Mouse (Mus musculus) testis, adult 2 months (tissue): ENCODE results near the gene Aspm. TPM values are rescaled to one million over a fixed set of nuclear protein-coding genes. Genes with fewer than 3 reads are reported as not detected.
"Not testable (repeated sequence)": the region's sequence is repeated elsewhere in the genome, so short reads cannot be mapped to it uniquely, and the experiment has no call there.

ENCODE experiments used
- H3K27ac ChIP-seq: fragments of 200-500 bp; 2 replicates; pipeline ENCODE4 v1.5.1; 2012; ENCODE audit warnings: low read depth, low read length; ENCODE audit not compliant: control insufficient read depth, insufficient read depth
- H3K27me3 ChIP-seq: fragments of 200-500 bp; 2 replicates; pipeline ENCODE4 v1.6.1; 2012; ENCODE audit warnings: mild to moderate bottlenecking, low read length, moderate library complexity; ENCODE audit not compliant: control insufficient read depth, insufficient read depth
- H3K36me3 ChIP-seq: fragments of 200-500 bp; 2 replicates; pipeline ENCODE4 v1.6.1; 2012; ENCODE audit warnings: mild to moderate bottlenecking, low read length; ENCODE audit not compliant: control insufficient read depth, insufficient read depth
- H3K4me1 ChIP-seq: fragments of 200-500 bp; 2 replicates; pipeline ENCODE4 v1.6.1; 2012; ENCODE audit warnings: low read length; ENCODE audit not compliant: control insufficient read depth, insufficient read depth
- H3K4me3 ChIP-seq: fragments of 200-500 bp; 2 replicates; pipeline ENCODE4 v1.5.1; 2012; ENCODE audit warnings: low read depth, mild to moderate bottlenecking, low read length, moderate library complexity, mixed read lengths; ENCODE audit not compliant: control insufficient read depth
- CTCF ChIP-seq: fragments of 200-500 bp; IDR thresholded peaks from 2 replicates; pipeline ENCODE4 v1.5.1; 2012; ENCODE audit warnings: low read depth, mild to moderate bottlenecking, inconsistent platforms, low read length, moderate library complexity; ENCODE audit not compliant: control insufficient read depth, insufficient read depth, insufficient replicate concordance
- POLR2A ChIP-seq: fragments of 200-500 bp; IDR thresholded peaks from 2 replicates; pipeline ENCODE4 v1.6.1; 2012; ENCODE audit warnings: low read depth, mild to moderate bottlenecking, inconsistent platforms, low read length, moderate library complexity; ENCODE audit not compliant: control insufficient read depth
- polyA plus RNA-seq: library from polyadenylated mRNA; depleted of rRNA; stranded (reverse); fragments of >200 nt; gene quantifications from 2 replicates; pipeline ENCODE4 v1.2.3, GENCODE M21; 2012; rRNA removed

Gene Aspm
- polyA plus RNA-seq, result 1.5 and 1.7 TPM in 2 replicates

DNA sequence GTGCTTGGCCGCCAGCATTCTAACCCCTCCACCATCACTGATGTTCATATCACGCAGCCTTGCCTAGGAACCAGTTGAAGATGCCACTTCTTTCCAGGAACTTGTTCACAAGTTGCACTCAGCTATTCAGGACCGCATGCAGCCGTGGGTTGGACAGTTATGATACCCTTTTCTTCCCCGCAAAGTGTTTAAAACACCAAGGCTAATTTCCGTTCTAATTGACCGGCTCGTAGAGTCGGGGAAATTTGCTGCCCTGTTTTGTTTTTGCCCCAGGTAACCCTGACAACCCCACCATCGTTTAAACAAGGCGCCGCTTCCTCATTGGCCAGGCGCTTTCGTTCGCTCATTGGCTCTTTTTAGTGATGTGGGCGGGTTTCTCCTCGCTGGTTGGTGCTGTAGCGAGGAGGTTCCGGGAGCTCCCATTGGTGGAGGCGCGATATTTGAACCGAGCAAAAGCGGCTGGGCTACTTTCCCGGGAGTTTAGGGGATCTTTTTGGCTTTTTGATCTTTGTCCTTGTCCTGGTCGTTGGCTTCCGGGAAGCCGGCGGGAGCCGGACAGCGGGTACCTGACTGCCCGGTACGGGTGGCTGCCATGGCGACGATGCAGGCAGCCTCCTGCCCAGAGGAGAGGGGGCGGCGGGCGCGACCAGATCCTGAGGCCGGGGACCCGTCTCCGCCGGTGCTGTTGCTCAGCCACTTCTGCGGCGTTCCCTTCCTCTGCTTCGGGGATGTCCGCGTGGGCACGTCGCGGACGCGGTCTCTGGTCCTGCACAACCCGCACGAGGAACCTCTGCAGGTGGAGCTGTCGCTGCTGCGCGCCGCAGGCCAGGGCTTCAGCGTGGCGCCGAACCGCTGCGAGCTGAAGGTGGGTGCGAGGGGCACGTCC lies at the start of gene Aspm:
Aspm (plus strand) TSS at position 433 of the 886 bp plus-strand sequence.
- Histone ChIP-seq H3K27me3 (no peaks in the 10 kb centered on the region), H3K4me3 (peak within 1 kb of the TSS; percentile 88), H3K4me1 (peaks cover 7% of the 10 kb centered on the region), H3K36me3 (no peaks in the 10 kb centered on the region; the same call in 1 of the 2 replicates), H3K27ac (peak within 1 kb of the TSS; percentile 81)
- 0 out of 2 replicates have a peak, but pooled peaks have one; percentile 5 for TF ChIP-seq CTCF
- peak; percentile 22; the same call in 1 of the 2 replicates for TF ChIP-seq POLR2A

DNA sequence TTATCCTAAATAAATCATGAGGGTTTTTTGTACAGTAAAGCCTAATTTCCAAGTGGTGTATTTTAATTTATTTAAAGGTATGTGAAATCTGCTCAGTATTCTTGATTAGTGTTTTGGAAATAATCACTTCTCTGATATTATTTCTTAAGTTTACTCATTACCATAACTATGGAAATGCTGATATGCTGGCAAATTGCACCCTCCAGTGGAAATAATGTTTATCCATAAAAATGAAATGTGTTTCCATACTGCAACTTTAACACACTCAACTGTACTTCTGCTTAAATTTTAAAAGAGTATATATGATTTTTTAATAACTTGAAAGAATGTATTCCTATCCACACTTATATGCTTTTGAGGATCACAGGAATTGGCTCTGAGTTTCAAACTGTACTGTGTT lies 48.8 kb upstream of the Aspm start:
- no peak overlapping the region for H3K27ac ChIP-seq
- no peaks in the 10 kb centered on the region for H3K4me1 ChIP-seq
- TF ChIP-seq POLR2A, result no peak
- H3K4me3 ChIP-seq, result no peak overlapping the region
- no peaks in the 10 kb centered on the region for H3K27me3 ChIP-seq
- no peaks in the 10 kb centered on the region for H3K36me3 ChIP-seq

DNA sequence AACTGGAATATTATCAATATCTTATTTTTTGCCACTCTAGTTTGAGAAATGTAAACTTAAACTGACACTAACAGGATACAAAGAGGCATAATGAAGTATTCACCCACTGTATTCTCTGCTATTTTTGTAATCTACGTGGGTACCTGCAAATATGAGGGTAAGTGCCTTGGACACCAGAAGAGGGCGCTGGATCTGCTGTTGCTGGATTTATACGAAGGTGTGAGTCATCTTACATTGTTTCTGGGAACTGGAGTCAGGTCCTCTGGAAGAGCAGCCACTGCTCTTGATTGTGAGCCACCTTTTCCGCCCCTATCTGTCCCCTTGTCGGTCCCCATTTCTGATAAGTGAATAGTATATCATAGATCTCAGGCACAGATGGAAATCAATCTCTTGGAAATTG lies 46.9 kb upstream of the Aspm start:
- TF ChIP-seq POLR2A, result no peak
- TF ChIP-seq CTCF, result no peak
- Histone ChIP-seq H3K27ac (no peak overlapping the region), H3K4me1 (no peaks in the 10 kb centered on the region), H3K27me3 (no peaks in the 10 kb centered on the region), H3K36me3 (no peaks in the 10 kb centered on the region), H3K4me3 (no peak overlapping the region)

DNA sequence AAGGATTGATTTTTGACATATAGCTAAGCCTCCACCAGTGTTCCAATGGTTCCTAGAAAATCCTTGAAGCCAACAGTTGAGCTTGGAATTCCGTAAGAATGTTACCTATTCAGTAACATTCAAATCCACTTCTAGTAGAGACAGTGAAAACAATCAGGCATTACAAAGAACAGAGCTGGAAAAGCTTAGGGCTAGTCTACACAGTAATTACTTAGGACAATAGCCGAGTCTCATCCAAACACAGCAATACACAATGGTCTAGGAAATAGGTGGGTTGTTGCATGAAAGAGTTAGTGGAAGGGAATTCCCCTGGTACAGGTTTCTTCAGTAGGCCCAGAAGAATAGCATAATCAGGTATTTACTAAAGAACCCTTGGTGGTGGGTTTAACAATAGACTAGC lies 42.2 kb upstream of the Aspm start:
- not testable (repeated sequence) for H3K27me3 ChIP-seq, H3K36me3 ChIP-seq, H3K4me1 ChIP-seq, H3K4me3 ChIP-seq, H3K27ac ChIP-seq

DNA sequence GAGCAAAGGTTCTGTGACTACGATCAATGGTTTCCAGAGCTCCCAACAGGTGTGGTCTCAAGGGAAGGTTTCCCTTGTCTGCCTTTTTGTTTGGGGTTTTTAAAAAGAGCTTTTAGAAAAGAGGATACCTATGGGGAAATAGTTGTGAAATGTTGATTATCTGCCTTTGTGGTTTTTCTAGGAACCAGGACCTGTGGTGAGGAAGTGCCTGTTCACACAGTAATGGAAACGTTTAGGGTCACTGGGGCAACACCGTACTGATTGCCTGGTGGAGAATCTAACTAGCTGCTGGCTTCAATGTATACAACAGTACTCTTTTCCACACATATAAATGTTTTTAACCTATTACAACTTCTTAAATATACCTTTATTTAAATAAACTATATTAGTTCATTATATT lies 41.1 kb upstream of the Aspm start:
- no peak overlapping the region for H3K4me3 ChIP-seq
- H3K36me3 ChIP-seq, result no peaks in the 10 kb centered on the region
- TF ChIP-seq CTCF (no peak), POLR2A (no peak)
- no peaks in the 10 kb centered on the region for H3K4me1 ChIP-seq
- no peaks in the 10 kb centered on the region for H3K27me3 ChIP-seq
- no peak overlapping the region for H3K27ac ChIP-seq

GRCm38 (mm10) chr1:139421521-139421874 lies 33.1 kb upstream of the Aspm start:
- Histone ChIP-seq H3K36me3 (no peaks in the 10 kb centered on the region), H3K27me3 (no peaks in the 10 kb centered on the region), H3K27ac (peak overlapping the region; percentile 93), H3K4me1 (peaks cover 8% of the 10 kb centered on the region), H3K4me3 (peak overlapping the region; percentile 88)
- no peak for TF ChIP-seq POLR2A
- no peak for TF ChIP-seq CTCF

DNA sequence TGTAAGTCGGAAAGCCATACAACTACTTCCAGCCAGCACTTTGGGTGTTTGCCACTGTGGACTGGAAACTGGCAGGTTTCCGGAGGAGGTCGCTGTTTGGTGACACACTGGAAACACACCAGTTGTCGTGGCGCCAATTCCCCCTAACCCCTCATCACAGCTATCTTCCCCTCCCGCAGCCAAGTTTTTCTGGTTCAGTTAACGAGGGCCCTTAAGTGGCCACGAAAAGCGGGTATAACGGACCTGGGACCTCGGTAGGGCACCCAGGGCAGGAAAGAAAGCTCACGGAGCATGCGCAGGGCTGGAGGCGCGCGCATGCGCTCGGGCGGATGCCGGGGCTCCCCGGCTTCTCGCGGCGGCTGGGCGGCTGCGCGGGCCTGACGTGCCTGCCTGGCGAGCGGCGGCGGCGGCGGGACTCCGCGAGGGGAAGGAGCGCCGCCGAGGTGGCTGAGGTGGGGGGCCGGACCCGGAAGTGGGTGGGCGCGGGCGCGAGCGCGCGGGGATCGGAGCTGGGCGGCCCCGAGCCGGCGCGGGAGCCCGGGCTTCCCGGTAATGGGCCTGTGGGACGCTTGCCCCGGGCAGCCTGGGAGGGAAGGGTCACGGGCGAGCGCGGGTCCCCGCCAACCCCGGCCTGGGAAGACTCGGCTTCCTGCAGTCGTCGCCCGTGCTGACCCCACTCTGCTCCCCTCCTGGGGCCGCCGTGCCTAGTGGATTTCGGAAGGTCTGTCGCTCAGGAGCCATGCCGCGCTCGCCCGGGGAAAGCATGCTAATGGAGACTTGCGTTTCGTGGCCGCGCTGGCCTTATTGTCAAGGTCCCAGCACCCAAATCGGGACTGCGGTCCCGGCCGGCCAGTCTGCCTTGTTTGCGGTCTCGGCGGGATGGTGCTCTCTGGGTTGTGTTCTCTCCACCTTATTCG lies 32.4 kb upstream of the Aspm start, which contains the start of gene Zbtb41:
Zbtb41 (plus strand) TSS at position 414 of the 917 bp plus-strand sequence.
- Histone ChIP-seq H3K27me3 (no peaks in the 10 kb centered on the region), H3K36me3 (no peaks in the 10 kb centered on the region), H3K27ac (peak within 1 kb of the TSS; percentile 93), H3K4me3 (peak within 1 kb of the TSS; percentile 88), H3K4me1 (peaks cover 8% of the 10 kb centered on the region)
- TF ChIP-seq POLR2A (peak; percentile 74), CTCF (peak; percentile 37; the same call in 1 of the 2 replicates)
